Mouse (Mus musculus): ENCODE data around the gene Rab4a. TPM values are rescaled to one million over a fixed set of nuclear protein-coding genes. Genes with fewer than 3 reads are reported as not detected.

Gene Rab4a
- total and polyA plus RNA-seq, 3 experiments: 22.2 to 44.6 TPM; not detected in 1

Other genes with a start within 250 kb of the Rab4a start
- not detected in 2 replicates for gene Rhou, start 152.1 kb upstream of the Rab4a start, total RNA-seq (2012; rRNA removed)
- gene Rhou, start 152.1 kb upstream of the Rab4a start, polyA plus RNA-seq (2012; ENCODE audit: insufficient read depth in 1 of 2, insufficient read length in 2 of 2, low read depth in 1 of 2, low replicate concordance in 2 of 2, missing spikeins in 1 of 2): not detected
- gene Ccsap, start 54.2 kb downstream of the Rab4a start, total RNA-seq (2012; rRNA removed): 6.7 and 7.0 TPM in 2 replicates
- 10 to 100 TPM in 1 of 2 experiments, not detected in 1; 12.1 TPM for gene Ccsap, start 54.2 kb downstream of the Rab4a start, polyA plus RNA-seq (2012; ENCODE audit: insufficient read depth in 1 of 2, insufficient read length in 2 of 2, low read depth in 1 of 2, low replicate concordance in 2 of 2, missing spikeins in 1 of 2)
- 0.23 TPM in 1 of 2 replicates, not detected in the other for gene Acta1, start 88.8 kb downstream of the Rab4a start, total RNA-seq (2012; rRNA removed)
- under 1 TPM in 1 of 2 experiments, not detected in 1; 0.32 TPM for gene Acta1, start 88.8 kb downstream of the Rab4a start, polyA plus RNA-seq (2012; ENCODE audit: insufficient read depth in 1 of 2, insufficient read length in 2 of 2, low read depth in 1 of 2, low replicate concordance in 2 of 2, missing spikeins in 1 of 2)
- 44.8 and 49.6 TPM in 2 replicates for gene Nup133, start 143.3 kb downstream of the Rab4a start, total RNA-seq (2012; rRNA removed)
- gene Nup133, start 143.3 kb downstream of the Rab4a start, polyA plus RNA-seq (2012; ENCODE audit: insufficient read depth in 1 of 2, insufficient read length in 2 of 2, low read depth in 1 of 2, low replicate concordance in 2 of 2, missing spikeins in 1 of 2): 10 to 100 TPM; 58.0 to 58.1 TPM
- gene Abcb10, start 177.1 kb downstream of the Rab4a start, total RNA-seq (2012; rRNA removed): 26.1 and 37.8 TPM in 2 replicates
- 10 to 100 TPM; 32.6 to 33.7 TPM for gene Abcb10, start 177.1 kb downstream of the Rab4a start, polyA plus RNA-seq (2012; ENCODE audit: insufficient read depth in 1 of 2, insufficient read length in 2 of 2, low read depth in 1 of 2, low replicate concordance in 2 of 2, missing spikeins in 1 of 2)
- 85.9 and 86.3 TPM in 2 replicates for gene Taf5l, start 215.4 kb downstream of the Rab4a start, total RNA-seq (2012; rRNA removed)
- gene Taf5l, start 215.4 kb downstream of the Rab4a start, polyA plus RNA-seq (2012; ENCODE audit: insufficient read depth in 1 of 2, insufficient read length in 2 of 2, low read depth in 1 of 2, low replicate concordance in 2 of 2, missing spikeins in 1 of 2): 10 to 100 TPM in 1 of 2 experiments, not detected in 1; 88.4 TPM
- gene Urb2, start 215.5 kb downstream of the Rab4a start, total RNA-seq (2012; rRNA removed): 39.7 and 40.1 TPM in 2 replicates
- gene Urb2, start 215.5 kb downstream of the Rab4a start, polyA plus RNA-seq (2012; ENCODE audit: insufficient read depth in 1 of 2, insufficient read length in 2 of 2, low read depth in 1 of 2, low replicate concordance in 2 of 2, missing spikeins in 1 of 2): 10 to 100 TPM; 31.6 to 82.4 TPM